Mouse (Mus musculus) CH12.LX (cell line): ENCODE measurements around the gene Sarnp. TPM values are rescaled to one million over a fixed set of nuclear protein-coding genes. Genes with fewer than 3 reads are reported as not detected.

Experiments used
- DNase-seq: peaks from one replicate; pipeline ENCODE4 v3.0.0-alpha.2; 2013; ENCODE audit errors: extremely low read depth
- H3K27ac ChIP-seq: 2 replicates; pipeline ENCODE4 v1.5.1; 2012; ENCODE audit warnings: low read depth, mild to moderate bottlenecking, control low read depth, moderate library complexity; ENCODE audit not compliant: insufficient read depth
- H3K27me3 ChIP-seq: replicated peaks from 2 replicates; pipeline ENCODE3; 2012; ENCODE audit warnings: inconsistent platforms
- H3K36me3 ChIP-seq, 2 experiments: replicated peaks in 1 of 2; 2 replicates each; pipeline versions ENCODE3 to v1.6.1; 2012; ENCODE audit warnings: inconsistent platforms in 1 of 2, low read length in 1 of 2, mild to moderate bottlenecking in 1 of 2, mixed read lengths in 1 of 2, moderate library complexity in 1 of 2; ENCODE audit not compliant: control insufficient read depth in 1 of 2, insufficient read depth in 1 of 2
- H3K4me1 ChIP-seq, 2 experiments: 2 replicates each; pipeline ENCODE4 v1.6.1; 2012; ENCODE audit warnings: inconsistent platforms in 1 of 2, moderate library complexity in 1 of 2; ENCODE audit not compliant: insufficient read depth in 2 of 2, control insufficient read depth in 1 of 2
- H3K4me2 ChIP-seq: 2 replicates; pipeline ENCODE4 v1.6.1; 2012; ENCODE audit warnings: low read depth, mild to moderate bottlenecking, control low read depth; ENCODE audit not compliant: poor library complexity, insufficient read depth, severe bottlenecking
- H3K4me3 ChIP-seq, 3 experiments: fragments of 150-350 bp in 1 of 3; sonication (generic) in 1 of 3; replicated peaks in 1 of 3; 2 replicates each; pipeline versions ENCODE3 to v1.5.1; 2011 to 2012; ENCODE audit warnings: low read depth in 2 of 3, low read length in 2 of 3, mild to moderate bottlenecking in 2 of 3, moderate library complexity in 2 of 3, control low read depth in 1 of 3, improper control_type of control experiment in 1 of 3, inconsistent platforms in 1 of 3, mixed read lengths in 1 of 3; ENCODE audit not compliant: poor library complexity in 1 of 3
- H3K79me2 ChIP-seq: replicated peaks from 2 replicates; pipeline ENCODE4 v1.6.1; 2012; ENCODE audit warnings: mild to moderate bottlenecking, moderate library complexity; ENCODE audit not compliant: control insufficient read depth, poor library complexity, insufficient read depth, severe bottlenecking; ENCODE audit errors: extremely low read depth
- H3K9ac ChIP-seq: 2 replicates; pipeline ENCODE4 v1.6.1; 2012; ENCODE audit warnings: low read depth, mild to moderate bottlenecking, control low read depth, moderate library complexity; ENCODE audit not compliant: insufficient read depth
- H3K9me3 ChIP-seq: replicated peaks from 2 replicates; pipeline ENCODE3; 2012; ENCODE audit warnings: low read length, inconsistent platforms, mixed read lengths
- CHD1 ChIP-seq: IDR thresholded peaks from 2 replicates; pipeline ENCODE4 v1.6.1; 2012; ENCODE audit warnings: low read depth, low read length, improper control_type of control experiment, inconsistent platforms
- CHD2 ChIP-seq: IDR thresholded peaks from 2 replicates; pipeline ENCODE4 v1.6.1; 2011; ENCODE audit warnings: low read length, improper control_type of control experiment
- CTCF ChIP-seq, 2 experiments: IDR thresholded peaks in 1 of 2; conservative IDR thresholded peaks in 1 of 2; 2 replicates each; pipeline ENCODE4 v1.5.1; 2011 to 2012; ENCODE audit warnings: low read depth in 2 of 2, low read length in 2 of 2, improper control_type of control experiment in 1 of 2, inconsistent platforms in 1 of 2, mild to moderate bottlenecking in 1 of 2, moderate library complexity in 1 of 2
- ETS1 ChIP-seq: conservative IDR thresholded peaks from 2 replicates; pipeline ENCODE4 v1.6.1; 2012; ENCODE audit warnings: low read depth, mild to moderate bottlenecking, inconsistent platforms, low read length, improper control_type of control experiment, moderate library complexity
- IRF4 ChIP-seq: IDR thresholded peaks from 2 replicates; pipeline ENCODE4 v1.6.1; 2014; ENCODE audit warnings: low read depth, mild to moderate bottlenecking, inconsistent platforms, low read length, improper control_type of control experiment
- JUN ChIP-seq: IDR thresholded peaks from 2 replicates; pipeline ENCODE4 v1.6.1; 2011; ENCODE audit warnings: low read depth, mild to moderate bottlenecking, low read length, improper control_type of control experiment, moderate library complexity; ENCODE audit not compliant: insufficient read depth
- MEF2A ChIP-seq: IDR thresholded peaks from 2 replicates; pipeline ENCODE4 v1.6.1; 2014; ENCODE audit warnings: low read depth, mild to moderate bottlenecking, inconsistent platforms, low read length, improper control_type of control experiment, borderline replicate concordance
- MXI1 ChIP-seq: IDR thresholded peaks from 2 replicates; pipeline ENCODE4 v1.6.1; 2011; ENCODE audit warnings: mild to moderate bottlenecking, low read depth, low read length, improper control_type of control experiment
- NELFE ChIP-seq: IDR thresholded peaks from 2 replicates; pipeline ENCODE4 v1.6.1; 2011; ENCODE audit warnings: low read depth, low read length, improper control_type of control experiment
- NRF1 ChIP-seq: IDR thresholded peaks from 2 replicates; pipeline ENCODE4 v1.6.1; 2014; ENCODE audit warnings: low read depth, mild to moderate bottlenecking, inconsistent platforms, low read length, improper control_type of control experiment, moderate library complexity
- POLR2A ChIP-seq: IDR thresholded peaks from 2 replicates; pipeline ENCODE4 v1.6.1; 2011; ENCODE audit warnings: low read depth, mild to moderate bottlenecking, improper control_type of control experiment, low read length
- RCOR1 ChIP-seq: conservative IDR thresholded peaks from 2 replicates; pipeline ENCODE4 v1.6.1; 2012; ENCODE audit warnings: low read depth, mild to moderate bottlenecking, inconsistent platforms, low read length, improper control_type of control experiment
- SMC3 ChIP-seq: IDR thresholded peaks from 2 replicates; pipeline ENCODE4 v1.6.1; 2011; ENCODE audit warnings: low read depth, low read length, improper control_type of control experiment
- TBP ChIP-seq: conservative IDR thresholded peaks from 2 replicates; pipeline ENCODE4 v1.6.1; 2011; ENCODE audit warnings: low read depth, low read length, improper control_type of control experiment
- TCF12 ChIP-seq: IDR thresholded peaks from 2 replicates; pipeline ENCODE4 v1.6.1; 2014; ENCODE audit warnings: low read depth, mild to moderate bottlenecking, inconsistent platforms, low read length, improper control_type of control experiment
- ZNF384 ChIP-seq: IDR thresholded peaks from 2 replicates; pipeline ENCODE4 v1.6.1; 2012; ENCODE audit warnings: low read depth, low read length, improper control_type of control experiment, inconsistent platforms
- dilution Hi-C: fragments of 300-500 bp; cut with MboI; formaldehyde crosslinking; loops from 2 replicates; pipeline ENCODE4 v1.14.3; 2020; ENCODE audit warnings: low sequenced_read_pairs; ENCODE audit not compliant: extremely low pct_unique_long_range_greater_than_20kb, extremely low pct_ligation_motif_present
- in situ Hi-C: fragments of 300-500 bp; cut with MboI; formaldehyde crosslinking; loops from 3 replicates; pipeline ENCODE4 v1.14.3; 2019; ENCODE audit warnings: low sequenced_read_pairs, low pct_ligation_motif_present, low pct_unique_long_range_greater_than_20kb, mixed read lengths
- polyA plus RNA-seq: library from polyadenylated mRNA; unstranded; fragments of >175 nt; gene quantifications from 2 replicates; pipeline ENCODE4 v1.2.1, GENCODE M21; 2012; ENCODE audit warnings: low read depth; ENCODE audit not compliant: insufficient read length
- total RNA-seq, 2 experiments: library from RNA; depleted of rRNA; stranded (reverse); fragments of 300-350 nt in 1 of 2; fragments of >200 nt in 1 of 2; gene quantifications; 2 replicates each; pipeline ENCODE4 v1.2.3; 2012 to 2014

Sarnp gene
- total and polyA plus RNA-seq, 3 experiments, result 75.4 to 283 (median 170) TPM

GRCm38 (mm10) chr10:128878291-128878690, 61.2 kb downstream of the Sarnp start:
- in situ Hi-C loops, result no loop called here
- Histone ChIP-seq H3K9ac (no peak overlapping the region), H3K4me3 (no peak overlapping the region), H3K27me3 (no peaks in the 10 kb centered on the region), H3K4me2 (no peak overlapping the region), H3K27ac (no peak overlapping the region), H3K4me1 (no peaks in the 10 kb centered on the region), H3K9me3 (no peaks in the 10 kb centered on the region), H3K36me3 (peaks cover 33 to 73% of the 10 kb centered on the region in 2 experiments), H3K79me2 (no peaks in the 10 kb centered on the region; the same call in 1 of the 2 replicates)
- dilution Hi-C loops, result no loop called here
- DNase-seq, result no peak
- no peak for TF ChIP-seq NELFE
- no peak for TF ChIP-seq NRF1
- no peak for TF ChIP-seq CHD2
- no peak for TF ChIP-seq JUN
- TF ChIP-seq RCOR1, result no peak
- no peak for TF ChIP-seq MEF2A
- no peak for TF ChIP-seq TCF12
- no peak for TF ChIP-seq CTCF (conservative IDR thresholded peaks at IDR 0.05 in 1 of 2, IDR thresholded peaks at IDR 0.05 in 1 of 2; ENCODE audit: low read depth in 2 of 2, low read length in 2 of 2)
- no peak for TF ChIP-seq CHD1
- TF ChIP-seq MXI1, result no peak

GRCm38 (mm10) chr10:128878811-128879210, 61.7 kb downstream of the Sarnp start:
- TF ChIP-seq CTCF (conservative IDR thresholded peaks at IDR 0.05 in 1 of 2, IDR thresholded peaks at IDR 0.05 in 1 of 2; ENCODE audit: low read depth in 2 of 2, low read length in 2 of 2) (no peak), MEF2A (no peak), ETS1 (no peak), SMC3 (no peak), NELFE (no peak), POLR2A (no peak), ZNF384 (no peak)
- peaks cover 31 to 72% of the 10 kb centered on the region in 2 experiments for H3K36me3 ChIP-seq
- H3K27ac ChIP-seq, result no peak overlapping the region
- H3K4me1 ChIP-seq, result peaks cover 0 to 2% of the 10 kb centered on the region in 2 experiments; a peak in 1 of 4 replicates
- H3K4me2 ChIP-seq, result no peak overlapping the region
- no peak overlapping the region for H3K9ac ChIP-seq
- H3K9me3 ChIP-seq, result no peaks in the 10 kb centered on the region
- no peaks in the 10 kb centered on the region; the same call in 1 of the 2 replicates for H3K79me2 ChIP-seq
- in situ Hi-C loops, result no loop called here
- dilution Hi-C loops, result no loop called here
- H3K4me3 ChIP-seq, result no peak overlapping the region
- DNase-seq, result no peak
- no peaks in the 10 kb centered on the region for H3K27me3 ChIP-seq

GRCm38 (mm10) chr10:128882067-128882466, 64.9 kb downstream of the Sarnp start:
- Histone ChIP-seq H3K4me3 (no peak overlapping the region), H3K9me3 (no peaks in the 10 kb centered on the region), H3K9ac (no peak overlapping the region), H3K27me3 (no peaks in the 10 kb centered on the region), H3K79me2 (no peaks in the 10 kb centered on the region; the same call in 1 of the 2 replicates), H3K27ac (no peak overlapping the region), H3K4me2 (no peak overlapping the region), H3K4me1 (peaks cover 8 to 24% of the 10 kb centered on the region in 2 experiments), H3K36me3 (peaks cover 31 to 70% of the 10 kb centered on the region in 2 experiments)
- no peak for TF ChIP-seq TBP
- no peak for TF ChIP-seq IRF4
- no peak for TF ChIP-seq RCOR1
- TF ChIP-seq NRF1, result no peak
- dilution Hi-C loops, result no loop called here
- in situ Hi-C loops, result no loop called here
- no peak for DNase-seq
